Mouse (Mus musculus) testis, adult 2 months (tissue): Measurements from ENCODE around the gene 9230112D13Rik.

Experiments used
- CTCF ChIP-seq: fragments of 200-500 bp; IDR thresholded peaks from 2 replicates; pipeline ENCODE4 v1.5.1; 2012; ENCODE audit warnings: low read depth, mild to moderate bottlenecking, inconsistent platforms, low read length, moderate library complexity; ENCODE audit not compliant: control insufficient read depth, insufficient read depth, insufficient replicate concordance
- POLR2A ChIP-seq: fragments of 200-500 bp; IDR thresholded peaks from 2 replicates; pipeline ENCODE4 v1.6.1; 2012; ENCODE audit warnings: low read depth, mild to moderate bottlenecking, inconsistent platforms, low read length, moderate library complexity; ENCODE audit not compliant: control insufficient read depth

DNA sequence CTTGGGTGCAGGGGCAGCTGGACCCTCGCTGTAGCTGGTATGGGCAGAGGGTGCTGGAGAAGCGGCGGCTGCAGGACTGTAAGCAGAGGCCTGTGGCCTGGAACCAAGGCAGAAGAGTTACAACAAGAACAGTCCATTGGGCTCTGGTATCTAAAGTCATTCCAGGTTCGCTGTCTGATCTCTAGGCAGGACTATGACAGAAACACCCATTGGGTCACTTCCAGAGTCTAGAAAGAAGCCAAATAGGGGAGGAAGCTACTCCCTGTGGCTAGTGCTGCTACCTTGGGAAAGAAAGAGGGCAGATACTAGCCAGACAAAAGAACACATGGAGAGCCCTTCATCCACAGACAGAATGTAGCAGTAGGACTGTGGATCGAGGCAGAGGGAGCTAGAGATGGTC lies 29.6 kb upstream of the 9230112D13Rik start:
- TF ChIP-seq CTCF (no peak), POLR2A (no peak)
